Mouse (Mus musculus) adrenal gland, postnatal 4 days (tissue): ENCODE results near the gene Mtg1. TPM values are rescaled to one million over a fixed set of nuclear protein-coding genes. Genes with fewer than 3 reads are reported as not detected.
"Not testable (repeated sequence)": the region's sequence is repeated elsewhere in the genome, so short reads cannot be mapped to it uniquely, and the experiment has no call there.

Experiments
- DNase-seq, 2 experiments: peaks; one replicate each; pipeline ENCODE4 v3.0.0; 2021 to 2022; ENCODE audit warnings: low spot score in 2 of 2, mixed read lengths in 2 of 2
- total RNA-seq, 2 experiments: library from RNA; stranded (reverse); gene quantifications; 2 replicates each; pipeline ENCODE4 v1.2.3; 2021

Mtg1 gene
- total RNA-seq, 2 experiments from 2014 or later = 33.6 to 35.8 TPM

- no peak for DNase-seq
These were observed 11.4 kb upstream of the Mtg1 start for GRCm38 (mm10) chr7:140126022-140126350.

DNA sequence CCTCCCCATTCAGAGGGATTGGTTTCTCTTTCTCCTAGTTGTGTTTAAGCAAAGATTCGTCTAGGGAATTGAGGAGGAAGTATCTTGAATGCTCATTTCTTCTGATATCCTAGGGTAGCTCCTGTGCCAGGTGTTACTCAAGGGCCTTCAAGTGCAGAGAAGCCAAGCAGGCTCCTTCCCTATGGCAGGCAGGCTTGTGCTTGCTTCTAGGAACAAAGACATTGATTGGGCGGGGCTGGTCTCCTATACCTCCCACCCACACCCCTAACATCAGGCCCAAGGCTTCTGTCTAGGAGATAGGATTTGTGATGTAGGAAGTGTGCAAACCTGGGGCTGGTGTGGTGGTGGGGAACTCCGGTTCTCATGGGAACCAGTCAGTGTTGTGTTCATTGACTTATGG lies 10.4 kb upstream of the Mtg1 start:
- DNase-seq = no peak

DNA sequence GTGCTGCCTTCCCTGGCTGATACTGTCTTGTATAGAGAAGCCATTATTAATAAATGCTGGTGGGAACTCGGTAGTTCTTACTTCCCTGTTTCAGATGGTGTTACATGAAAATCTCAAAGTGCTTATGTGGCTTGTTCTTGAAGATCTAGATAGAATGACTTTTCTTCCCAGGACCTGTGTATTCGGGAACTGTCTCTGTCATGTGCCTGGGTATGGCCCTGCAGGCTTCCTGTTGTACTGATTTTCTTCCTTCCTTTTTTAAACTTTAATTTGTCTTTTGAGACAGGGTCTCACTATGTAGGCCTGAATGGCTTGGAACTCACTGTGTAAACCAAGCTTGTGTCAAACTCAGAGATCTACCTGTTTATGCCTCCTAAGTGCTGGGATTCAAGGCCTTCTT lies 9.5 kb upstream of the Mtg1 start:
- no peak for DNase-seq

DNA sequence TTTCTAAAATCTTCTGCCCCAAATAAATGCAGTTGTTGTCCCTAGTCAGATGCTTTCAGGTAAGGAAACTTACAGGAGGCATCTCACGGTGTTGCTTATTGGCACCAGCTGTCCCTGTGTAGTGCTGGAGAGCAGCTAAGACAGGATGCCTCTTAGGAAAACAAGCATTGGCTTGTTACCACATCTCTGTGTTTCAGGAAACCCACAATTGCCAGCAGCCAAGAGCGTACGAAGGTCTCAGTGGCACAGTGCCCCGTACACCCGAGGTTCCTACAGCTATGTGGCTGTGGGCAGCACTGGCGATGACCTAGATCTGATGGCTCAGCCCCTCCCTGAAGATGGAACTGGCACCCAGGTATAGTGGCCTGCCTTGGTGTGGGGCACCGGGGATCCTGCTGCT lies 5.2 kb upstream of the Mtg1 start:
- DNase-seq = not testable (repeated sequence)

GRCm38 (mm10) chr7:140134033-140134432 lies 3.3 kb upstream of the Mtg1 start:
- not testable (repeated sequence) for DNase-seq

DNA sequence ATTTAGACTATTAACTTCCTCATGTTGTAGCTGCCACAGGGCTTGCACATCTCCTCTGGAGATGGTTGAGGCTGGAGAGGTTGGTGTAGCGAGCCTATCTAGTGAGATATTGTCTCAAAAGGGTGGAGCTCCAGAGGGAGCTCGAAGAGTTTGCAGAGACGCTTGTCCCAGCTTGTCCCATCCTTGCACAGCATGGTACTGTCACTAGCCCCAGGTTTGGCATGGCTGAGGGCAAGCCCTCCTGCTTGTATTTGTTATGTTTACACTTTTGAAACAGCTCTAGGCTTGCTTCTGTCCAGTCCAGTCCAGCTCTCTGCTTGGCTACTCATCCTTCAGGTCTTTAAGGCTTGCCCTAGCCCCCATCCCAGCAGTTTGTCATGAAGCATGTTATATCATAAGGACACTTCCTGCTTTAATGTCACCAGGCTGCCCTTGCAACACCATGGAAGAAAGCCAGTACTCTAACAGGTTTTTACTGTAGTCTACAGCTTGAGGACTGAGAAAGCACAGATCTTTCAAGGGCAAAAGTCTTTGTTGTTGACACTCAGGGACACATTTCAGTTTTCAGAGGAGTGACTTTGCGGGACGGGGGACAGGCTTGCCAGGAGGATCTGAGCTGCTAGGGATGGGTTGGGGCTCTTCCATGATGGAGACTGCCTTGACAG lies 2.1 kb upstream of the Mtg1 start:
- DNase-seq = no peak

DNA sequence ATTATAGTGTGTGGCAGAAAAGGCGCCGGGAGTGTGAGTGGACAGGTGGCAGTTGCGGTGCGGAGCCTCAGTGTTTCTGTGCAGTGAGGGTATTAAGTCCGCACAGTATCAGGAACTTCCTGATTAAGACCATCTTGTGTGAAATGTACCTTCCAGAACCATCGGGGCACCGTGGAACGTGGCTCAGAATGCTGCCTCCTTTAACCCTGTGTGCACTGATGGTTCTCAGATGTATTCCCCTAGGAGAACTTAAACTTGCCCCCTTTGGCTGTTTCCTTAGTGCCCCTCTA lies 602 bp downstream of the Mtg1 start:
- no peak for DNase-seq

DNA sequence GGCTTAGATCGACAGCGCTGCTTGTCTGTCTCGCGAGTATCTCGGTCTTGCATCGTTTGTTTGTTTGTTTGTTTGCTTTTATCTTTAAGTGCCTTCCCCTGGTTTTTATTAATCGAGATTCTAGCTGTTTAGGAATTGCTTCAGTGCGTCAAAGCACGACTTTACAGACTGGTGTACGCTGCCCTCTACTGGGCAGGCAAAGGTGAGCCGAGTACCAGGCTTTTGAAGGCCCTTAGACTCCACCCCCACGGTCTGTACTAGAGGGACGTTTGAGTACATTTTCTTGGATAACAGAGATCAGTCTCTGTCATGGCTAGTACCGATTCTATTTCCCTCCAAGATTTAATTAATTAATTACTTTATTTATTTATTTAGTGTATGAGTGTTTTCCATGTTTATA lies 4.0 kb downstream of the Mtg1 start:
- DNase-seq = peak in 1 of 2 experiments; percentile 27

DNA sequence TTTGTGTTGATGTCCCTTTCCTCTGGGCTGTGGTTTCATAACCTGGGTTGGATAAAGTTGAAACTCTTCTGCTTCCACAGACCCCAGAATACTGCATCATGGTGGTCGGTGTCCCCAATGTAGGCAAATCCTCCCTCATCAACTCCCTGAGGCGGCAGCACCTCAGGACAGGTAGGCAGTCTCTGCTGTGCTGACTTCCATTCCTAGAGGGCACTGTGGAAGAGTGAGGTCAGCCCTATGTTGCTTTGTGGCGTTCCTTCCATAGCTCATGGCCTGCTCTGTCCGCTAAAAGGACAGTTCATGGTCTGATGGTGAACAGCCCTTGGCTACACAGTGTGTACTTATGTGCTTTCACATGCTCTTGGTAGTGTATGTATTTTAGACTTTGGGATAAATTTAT lies 7.2 kb downstream of the Mtg1 start:
- no peak for DNase-seq

DNA sequence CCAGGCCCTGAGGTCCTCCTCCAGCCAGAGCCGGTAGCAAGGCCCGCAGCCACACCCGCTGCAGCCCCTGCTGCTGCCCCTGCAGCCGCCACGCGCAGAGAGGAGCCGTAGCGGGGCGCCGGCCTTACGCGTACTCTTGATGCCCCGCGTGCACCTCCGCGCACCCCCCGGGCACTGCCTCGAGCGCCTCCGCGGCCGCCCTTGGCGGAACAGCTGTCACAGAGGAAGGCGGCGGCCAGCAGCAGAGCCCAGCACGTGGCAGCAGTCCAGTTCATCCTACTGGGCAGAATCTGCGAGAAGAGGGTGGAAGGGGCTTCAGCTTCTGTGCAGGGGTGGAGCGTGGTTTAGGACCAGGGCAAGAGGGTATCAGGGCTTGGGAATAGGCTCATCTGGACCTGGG lies 16.0 kb downstream of the Mtg1 start:
- peak in 1 of 2 experiments; percentile 14 for DNase-seq

DNA sequence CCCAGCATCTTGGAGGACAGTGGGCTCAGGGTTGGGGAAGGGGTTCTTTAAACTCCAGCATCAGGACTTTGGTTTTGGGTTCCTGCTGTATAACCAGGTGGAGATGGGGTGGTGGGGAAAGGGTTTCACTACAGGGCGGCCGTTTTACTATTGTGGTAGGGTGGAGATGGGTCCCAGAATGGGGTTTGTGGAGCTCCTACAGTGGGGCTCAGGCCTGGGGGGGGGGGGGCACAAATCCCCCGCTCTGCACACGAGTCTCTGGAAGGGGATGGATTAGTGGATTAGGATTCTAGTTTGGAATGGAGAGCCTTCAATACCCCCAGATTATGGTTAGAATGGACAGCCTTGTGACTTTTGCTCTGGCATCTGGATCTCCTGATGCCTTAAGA lies 16.5 kb downstream of the Mtg1 start:
- no peak for DNase-seq

GRCm38 (mm10) chr7:140154218-140154927 lies 17.0 kb downstream of the Mtg1 start, which contains the start of gene Sprn:
TSS of gene Sprn (minus strand) at chr7:140154877.
- no peak for DNase-seq

DNA sequence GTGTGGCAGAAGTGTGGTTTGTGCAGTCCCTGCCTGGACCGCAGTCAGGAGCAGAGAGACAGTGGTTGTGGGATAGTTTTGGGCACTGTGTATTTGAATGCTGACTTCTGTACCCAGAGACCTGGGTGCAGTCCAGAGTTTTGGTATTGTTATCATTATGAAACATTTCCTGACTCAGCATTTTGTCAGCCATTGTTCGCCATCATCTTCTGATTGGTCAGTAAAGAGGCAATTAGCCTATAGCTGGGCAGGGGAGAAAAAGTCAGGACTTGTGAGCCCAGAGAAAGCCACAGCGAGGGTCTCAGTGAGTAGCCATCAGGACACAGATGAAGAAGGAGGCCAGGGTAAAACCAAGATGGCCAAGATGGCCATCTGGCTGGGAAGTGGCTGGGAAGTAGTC lies 23.0 kb downstream of the Mtg1 start:
- DNase-seq = no peak

DNA sequence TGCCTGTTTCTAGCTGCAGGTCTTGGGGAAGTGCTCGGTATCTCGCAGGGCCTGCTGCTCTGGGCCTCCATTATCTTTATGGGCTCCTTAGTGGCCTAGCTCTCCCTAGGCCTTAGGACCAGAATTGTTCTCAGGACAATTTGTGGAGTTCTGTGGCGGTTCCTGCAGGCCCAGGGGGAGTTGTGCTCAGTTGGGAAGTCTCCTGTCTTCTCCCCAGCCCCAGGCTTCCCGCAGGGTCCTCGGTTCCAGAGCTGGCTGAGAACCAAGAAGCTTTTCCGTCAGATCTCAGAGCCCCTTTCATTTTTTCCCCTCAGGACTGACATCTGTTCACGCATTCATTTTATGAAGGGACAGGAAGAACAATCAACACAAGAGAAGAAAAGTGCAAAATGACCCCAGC lies 27.3 kb downstream of the Mtg1 start, which contains the start of gene Olfr522:
Olfr522 (minus strand) TSS at position 101 of the 400 bp plus-strand sequence.
- DNase-seq = no peak

- DNase-seq = no peak
These were observed 30.6 kb downstream of the Mtg1 start for GRCm38 (mm10) chr7:140167950-140168349.

- DNase-seq = no peak
These were observed 32.0 kb downstream of the Mtg1 start for GRCm38 (mm10) chr7:140169386-140169785.

DNA sequence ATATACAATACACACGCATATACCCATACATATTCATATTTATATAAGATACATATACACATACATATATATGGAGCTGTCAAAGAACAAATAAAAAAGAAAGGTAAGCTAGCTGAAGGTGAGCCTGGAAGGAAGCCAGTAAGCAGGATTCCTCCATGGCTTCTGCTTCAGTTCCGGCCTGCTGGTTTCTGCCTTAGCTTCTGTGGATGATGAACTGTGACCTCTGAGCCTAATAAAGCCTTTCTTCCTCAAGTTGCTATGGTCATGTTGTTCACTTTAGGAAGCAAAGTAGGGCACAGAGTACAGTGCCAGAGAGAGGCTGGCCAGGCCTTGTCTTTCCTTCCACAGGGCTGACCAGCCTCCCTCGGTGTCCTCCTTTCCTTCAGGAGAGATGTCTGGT lies 33.5 kb downstream of the Mtg1 start:
- DNase-seq = no peak

DNA sequence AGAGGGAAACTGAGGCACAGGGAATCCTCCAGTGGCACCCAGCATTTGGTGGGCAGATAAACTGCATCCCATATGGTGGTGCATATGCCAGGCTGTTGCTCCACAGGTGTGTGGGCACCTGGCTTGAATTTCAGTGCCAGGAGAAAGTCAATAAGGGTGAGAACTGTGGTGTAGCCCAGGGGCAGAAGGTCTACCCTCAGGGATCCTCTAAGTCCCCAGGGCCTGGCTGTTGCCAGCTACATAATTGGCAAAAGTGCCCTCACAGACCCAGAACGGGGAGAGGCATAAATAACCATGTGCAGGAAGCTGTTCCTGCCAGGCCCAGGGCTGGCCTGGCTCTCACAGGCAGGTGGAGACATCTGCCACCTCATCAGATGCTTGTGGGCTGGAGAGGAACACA lies 35.6 kb downstream of the Mtg1 start, which contains the start of gene Olfr523:
Olfr523 (plus strand) TSS at position 282 of the 400 bp plus-strand sequence.
- no peak for DNase-seq

DNA sequence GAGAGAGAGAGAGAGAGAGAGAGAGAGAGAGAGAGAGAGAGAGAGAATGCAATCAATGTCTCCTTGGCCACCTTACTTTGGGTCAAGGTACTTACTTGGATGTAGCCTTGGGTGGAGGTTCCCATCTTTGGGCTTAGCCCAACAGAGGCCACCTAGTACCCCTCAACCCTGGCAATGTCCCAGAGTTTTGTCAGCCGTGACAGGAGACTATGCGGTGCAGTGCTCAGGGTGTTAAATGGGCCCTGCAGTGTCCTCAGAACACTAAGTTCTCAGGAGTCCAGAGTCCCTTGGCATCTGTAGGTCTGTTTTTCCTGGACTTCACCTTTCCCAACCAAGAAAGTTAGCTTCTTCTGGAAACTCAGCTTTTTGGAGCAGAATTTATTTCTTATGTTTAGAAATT lies 41.8 kb downstream of the Mtg1 start:
- DNase-seq = no peak

GRCm38 (mm10) chr7:140180692-140181091 lies 43.3 kb downstream of the Mtg1 start:
- no peak for DNase-seq

- no peak for DNase-seq
These were observed 46.8 kb downstream of the Mtg1 start for GRCm38 (mm10) chr7:140184206-140184605.

GRCm38 (mm10) chr7:140186646-140187620 lies 49.6 kb downstream of the Mtg1 start:
- DNase-seq = no peak
